Mouse (Mus musculus): ENCODE data around the gene Samd9l. TPM values are rescaled to one million over a fixed set of nuclear protein-coding genes. Genes with fewer than 3 reads are reported as not detected.

The Samd9l gene
- polyA plus RNA-seq, 1 experiment from 2014 or later, result 3.0 TPM

Other genes starting within 250 kb of the Samd9l start
- 0.08 and 0.15 TPM in 2 replicates for gene Hepacam2, start 98.7 kb upstream of the Samd9l start, polyA plus RNA-seq (2015; fragmentation: Nextera tagmentation; extraction: Ambion mirVana)
- 25.8 and 26.3 TPM in 2 replicates for gene Vps50, start 98.8 kb upstream of the Samd9l start, polyA plus RNA-seq (2015; fragmentation: Nextera tagmentation; extraction: Ambion mirVana)

Measured in limb, embryonic 15.5 days (tissue).